Mouse (Mus musculus): ENCODE data around the gene Psmc3. TPM values are rescaled to one million over a fixed set of nuclear protein-coding genes. Genes with fewer than 3 reads are reported as not detected.
A peak's percentile ranks its signal among the peaks of the same experiment; 100 is the strongest.

Psmc3 gene
- polyA plus RNA-seq, 1 experiment: 124 TPM

- TF ChIP-seq CTCF (IDR thresholded peaks at IDR 0.05; ENCODE audit: low read depth, low read length): no peak
- TF ChIP-seq POLR2A (IDR thresholded peaks at IDR 0.05; ENCODE audit: borderline replicate concordance, low read depth, low read length): no peak
- Histone ChIP-seq H3K4me1 (ENCODE audit: control insufficient read depth, insufficient read depth, low read length) (peaks cover 14% of the 10 kb centered on the region), H3K27ac (ENCODE audit: insufficient read depth, low read depth, low read length) (peak overlapping the region; percentile 87), H3K4me3 (ENCODE audit: insufficient read depth, low read length) (no peak overlapping the region)
These were observed 1.9 kb upstream of the Psmc3 start for GRCm38 (mm10) chr2:91051917-91052316.

- no peak overlapping the region for H3K27ac ChIP-seq (ENCODE audit: insufficient read depth, low read depth, low read length)
- H3K4me1 ChIP-seq (ENCODE audit: control insufficient read depth, insufficient read depth, low read length): peaks cover 14% of the 10 kb centered on the region
- H3K4me3 ChIP-seq (ENCODE audit: insufficient read depth, low read length): no peak overlapping the region
- no peak for TF ChIP-seq POLR2A (IDR thresholded peaks at IDR 0.05; ENCODE audit: borderline replicate concordance, low read depth, low read length)
- TF ChIP-seq CTCF (IDR thresholded peaks at IDR 0.05; ENCODE audit: low read depth, low read length): no peak
These were observed 1.1 kb upstream of the Psmc3 start for GRCm38 (mm10) chr2:91052752-91053151.

- Histone ChIP-seq H3K4me1 (ENCODE audit: control insufficient read depth, insufficient read depth, low read length) (peaks cover 14% of the 10 kb centered on the region), H3K4me3 (ENCODE audit: insufficient read depth, low read length) (peak overlapping the region; percentile 95), H3K27ac (ENCODE audit: insufficient read depth, low read depth, low read length) (0 out of 2 replicates have a peak overlapping the region, but pooled peaks have one; percentile 38)
- no peak for TF ChIP-seq CTCF (IDR thresholded peaks at IDR 0.05; ENCODE audit: low read depth, low read length)
- no peak for TF ChIP-seq POLR2A (IDR thresholded peaks at IDR 0.05; ENCODE audit: borderline replicate concordance, low read depth, low read length)
These were observed 452 bp upstream of the Psmc3 start for GRCm38 (mm10) chr2:91053181-91053933.

DNA sequence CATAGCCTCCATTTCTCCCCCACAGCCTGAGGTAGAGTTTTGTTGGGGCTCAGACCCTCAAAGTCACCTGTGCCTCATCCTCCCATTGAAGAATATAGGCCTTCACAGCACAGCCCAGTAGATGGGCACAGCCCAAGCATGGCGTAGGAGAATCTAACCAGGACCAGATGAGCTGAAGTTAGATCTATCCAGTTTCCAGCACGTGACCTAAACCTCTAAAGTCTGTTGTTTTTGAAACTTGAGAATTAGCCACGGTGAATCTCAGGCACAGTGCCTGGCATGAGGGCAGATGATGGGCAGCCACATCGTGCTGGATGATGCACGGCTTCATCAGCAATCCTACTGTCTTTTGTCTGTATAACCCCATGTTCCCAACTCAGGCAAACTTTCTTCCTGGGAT, 4.6 kb downstream of the Psmc3 start:
- H3K4me3 ChIP-seq (ENCODE audit: insufficient read depth, low read length): no peak overlapping the region
- no peak overlapping the region for H3K27ac ChIP-seq (ENCODE audit: insufficient read depth, low read depth, low read length)
- peaks cover 8% of the 10 kb centered on the region for H3K4me1 ChIP-seq (ENCODE audit: control insufficient read depth, insufficient read depth, low read length)
- TF ChIP-seq CTCF (IDR thresholded peaks at IDR 0.05; ENCODE audit: low read depth, low read length) (no peak), POLR2A (IDR thresholded peaks at IDR 0.05; ENCODE audit: borderline replicate concordance, low read depth, low read length) (no peak)

DNA sequence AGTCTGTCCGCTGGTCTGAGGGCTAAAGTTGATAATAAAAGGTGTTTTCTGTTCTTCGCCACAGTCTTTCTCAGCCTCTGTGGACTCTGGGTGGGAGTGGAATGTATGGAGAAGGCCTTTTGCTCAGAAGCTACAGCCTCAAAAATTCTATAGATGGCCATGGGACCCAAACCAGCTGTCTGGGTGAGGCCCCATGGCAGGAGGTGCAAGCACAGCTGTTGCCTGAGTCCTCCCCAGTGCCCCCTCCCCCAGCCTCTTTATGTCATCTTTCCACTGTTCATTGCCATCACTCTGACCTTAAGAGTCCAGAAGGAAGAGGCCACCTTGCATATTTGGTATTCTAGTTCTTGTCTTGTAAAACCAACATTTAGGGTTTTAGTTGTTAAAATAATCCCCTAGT, 5.6 kb downstream of the Psmc3 start:
- peaks cover 8% of the 10 kb centered on the region for H3K4me1 ChIP-seq (ENCODE audit: control insufficient read depth, insufficient read depth, low read length)
- TF ChIP-seq POLR2A (IDR thresholded peaks at IDR 0.05; ENCODE audit: borderline replicate concordance, low read depth, low read length) (no peak), CTCF (IDR thresholded peaks at IDR 0.05; ENCODE audit: low read depth, low read length) (no peak)
- no peak overlapping the region for H3K4me3 ChIP-seq (ENCODE audit: insufficient read depth, low read length)
- no peak overlapping the region for H3K27ac ChIP-seq (ENCODE audit: insufficient read depth, low read depth, low read length)

GRCm38 (mm10) chr2:91060544-91061355, 6.9 kb downstream of the Psmc3 start:
- Histone ChIP-seq H3K27ac (ENCODE audit: insufficient read depth, low read depth, low read length) (no peak overlapping the region), H3K4me1 (ENCODE audit: control insufficient read depth, insufficient read depth, low read length) (no peaks in the 10 kb centered on the region), H3K4me3 (ENCODE audit: insufficient read depth, low read length) (no peak overlapping the region)
- no peak for TF ChIP-seq POLR2A (IDR thresholded peaks at IDR 0.05; ENCODE audit: borderline replicate concordance, low read depth, low read length)
- TF ChIP-seq CTCF (IDR thresholded peaks at IDR 0.05; ENCODE audit: low read depth, low read length): peak; percentile 58

DNA sequence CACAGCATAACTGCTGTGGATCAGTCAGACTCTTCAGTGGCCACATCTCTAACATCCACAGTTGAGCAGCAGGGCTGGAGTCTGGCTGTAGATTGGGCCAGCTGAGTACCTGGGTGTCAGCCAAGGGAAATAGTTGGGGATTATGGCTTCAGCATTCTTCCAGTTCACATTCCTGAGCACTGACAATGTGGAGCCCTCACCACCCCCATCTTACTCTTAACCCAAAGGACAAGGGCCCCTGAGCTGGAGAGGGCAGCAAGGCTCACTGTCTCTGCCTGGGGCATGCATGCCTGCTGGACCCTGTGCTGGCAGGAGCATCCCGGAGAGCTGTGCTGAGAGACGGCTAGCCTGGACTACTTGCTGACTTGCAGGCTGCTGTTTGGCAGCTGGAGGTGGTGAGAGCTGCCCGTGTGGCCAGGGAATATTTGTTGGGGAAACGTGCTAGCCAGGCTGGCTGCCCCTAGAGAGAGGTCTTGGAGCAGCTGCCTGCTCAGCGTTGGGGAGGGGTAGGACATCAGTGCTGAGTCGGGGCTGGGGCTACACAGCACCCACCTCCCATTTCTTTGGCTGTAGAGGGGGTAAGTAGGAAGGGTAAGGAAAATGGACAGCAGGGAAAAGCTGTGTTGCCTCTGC, 8.2 kb downstream of the Psmc3 start:
- no peak for TF ChIP-seq CTCF (IDR thresholded peaks at IDR 0.05; ENCODE audit: low read depth, low read length)
- TF ChIP-seq POLR2A (IDR thresholded peaks at IDR 0.05; ENCODE audit: borderline replicate concordance, low read depth, low read length): no peak
- Histone ChIP-seq H3K4me3 (ENCODE audit: insufficient read depth, low read length) (no peak overlapping the region), H3K27ac (ENCODE audit: insufficient read depth, low read depth, low read length) (no peak overlapping the region), H3K4me1 (ENCODE audit: control insufficient read depth, insufficient read depth, low read length) (no peaks in the 10 kb centered on the region)

- Histone ChIP-seq H3K27ac (ENCODE audit: insufficient read depth, low read depth, low read length) (no peak overlapping the region), H3K4me3 (ENCODE audit: insufficient read depth, low read length) (no peak overlapping the region), H3K4me1 (ENCODE audit: control insufficient read depth, insufficient read depth, low read length) (no peaks in the 10 kb centered on the region)
- TF ChIP-seq CTCF (IDR thresholded peaks at IDR 0.05; ENCODE audit: low read depth, low read length) (no peak), POLR2A (IDR thresholded peaks at IDR 0.05; ENCODE audit: borderline replicate concordance, low read depth, low read length) (no peak)
These were observed 9.2 kb downstream of the Psmc3 start for GRCm38 (mm10) chr2:91062779-91063606.

GRCm38 (mm10) chr2:91064211-91064610, 10.4 kb downstream of the Psmc3 start:
- Histone ChIP-seq H3K4me1 (ENCODE audit: control insufficient read depth, insufficient read depth, low read length) (peaks cover 4% of the 10 kb centered on the region; the same call in 1 of the 2 replicates), H3K27ac (ENCODE audit: insufficient read depth, low read depth, low read length) (no peak overlapping the region), H3K4me3 (ENCODE audit: insufficient read depth, low read length) (no peak overlapping the region)
- no peak for TF ChIP-seq POLR2A (IDR thresholded peaks at IDR 0.05; ENCODE audit: borderline replicate concordance, low read depth, low read length)
- TF ChIP-seq CTCF (IDR thresholded peaks at IDR 0.05; ENCODE audit: low read depth, low read length): no peak
